Mouse (Mus musculus) CH12.LX (cell line): ENCODE measurements around the gene Rreb1.

Source experiments
- CTCF ChIP-seq, 2 experiments: IDR thresholded peaks in 1 of 2; conservative IDR thresholded peaks in 1 of 2; 2 replicates each; pipeline ENCODE4 v1.5.1; 2011 to 2012; ENCODE audit warnings: low read depth in 2 of 2, low read length in 2 of 2, improper control_type of control experiment in 1 of 2, inconsistent platforms in 1 of 2, mild to moderate bottlenecking in 1 of 2, moderate library complexity in 1 of 2
- POLR2A ChIP-seq: IDR thresholded peaks from 2 replicates; pipeline ENCODE4 v1.6.1; 2011; ENCODE audit warnings: low read depth, mild to moderate bottlenecking, improper control_type of control experiment, low read length
- TBP ChIP-seq: conservative IDR thresholded peaks from 2 replicates; pipeline ENCODE4 v1.6.1; 2011; ENCODE audit warnings: low read depth, low read length, improper control_type of control experiment
- USF1 ChIP-seq: IDR thresholded peaks from 2 replicates; pipeline ENCODE4 v1.6.1; 2014; ENCODE audit warnings: low read depth, mild to moderate bottlenecking, inconsistent platforms, low read length, improper control_type of control experiment

DNA sequence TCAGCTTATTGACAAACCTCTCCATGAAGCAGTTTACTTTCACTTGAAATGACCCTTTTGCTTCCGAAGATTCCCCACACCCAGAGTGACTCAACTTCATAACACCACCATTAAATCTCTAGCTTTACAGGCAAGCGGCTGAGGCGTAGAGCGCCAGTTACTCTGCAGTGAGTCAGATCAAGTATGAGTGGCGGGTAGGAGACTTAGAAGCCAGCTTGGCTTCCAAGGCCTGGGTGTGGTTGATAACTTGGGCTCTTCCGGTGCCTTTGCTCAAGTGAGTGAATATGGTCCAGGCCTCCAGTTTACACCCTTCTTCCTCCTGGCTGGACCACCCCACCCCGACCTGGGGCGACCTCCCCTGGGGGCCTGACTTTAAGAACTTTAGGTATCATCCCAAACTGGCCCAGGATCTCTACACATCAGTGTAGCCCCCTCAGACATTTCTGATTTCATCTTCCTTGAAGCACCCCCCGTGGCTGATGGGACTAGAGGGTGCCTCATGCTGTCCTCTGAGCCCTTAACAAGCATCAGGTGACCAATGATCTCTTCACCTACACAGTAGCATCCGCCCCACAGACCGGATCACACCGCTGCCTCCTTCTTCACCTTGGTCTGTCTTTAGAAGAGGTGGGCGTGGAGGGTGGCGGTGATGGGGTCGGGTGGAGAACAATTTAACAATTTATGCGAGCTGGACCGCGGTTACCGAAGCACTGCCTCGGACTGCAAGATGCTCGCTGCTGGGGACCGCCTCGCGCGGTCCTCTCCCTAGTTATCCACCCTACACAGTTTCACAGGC is 651 bp upstream of the Rreb1 start:
- no peak for TF ChIP-seq TBP
- TF ChIP-seq POLR2A, result no peak
- no peak for TF ChIP-seq CTCF (conservative IDR thresholded peaks at IDR 0.05 in 1 of 2, IDR thresholded peaks at IDR 0.05 in 1 of 2; ENCODE audit: low read depth in 2 of 2, low read length in 2 of 2)
- TF ChIP-seq USF1, result no peak
